Mouse (Mus musculus) CD8-positive naive resting alpha-beta T cell, adult 2 months (primary cell): Measurements from ENCODE around the gene 2810004N23Rik.

Experiments used
- DNase-seq, 2 experiments: peaks; one replicate each; pipeline ENCODE4 v3.0.0; 2022; ENCODE audit warnings: low read depth in 2 of 2, low spot score in 2 of 2

2810004N23Rik gene

GRCm38 (mm10) chr8:124791751-124792150, 71.2 kb downstream of the 2810004N23Rik start:
- DNase-seq = no peak

GRCm38 (mm10) chr8:124790676-124791075, 72.2 kb downstream of the 2810004N23Rik start:
- DNase-seq = no peak
